Mouse (Mus musculus): ENCODE measurements around the gene Slc5a5.

Gene Slc5a5

DNA sequence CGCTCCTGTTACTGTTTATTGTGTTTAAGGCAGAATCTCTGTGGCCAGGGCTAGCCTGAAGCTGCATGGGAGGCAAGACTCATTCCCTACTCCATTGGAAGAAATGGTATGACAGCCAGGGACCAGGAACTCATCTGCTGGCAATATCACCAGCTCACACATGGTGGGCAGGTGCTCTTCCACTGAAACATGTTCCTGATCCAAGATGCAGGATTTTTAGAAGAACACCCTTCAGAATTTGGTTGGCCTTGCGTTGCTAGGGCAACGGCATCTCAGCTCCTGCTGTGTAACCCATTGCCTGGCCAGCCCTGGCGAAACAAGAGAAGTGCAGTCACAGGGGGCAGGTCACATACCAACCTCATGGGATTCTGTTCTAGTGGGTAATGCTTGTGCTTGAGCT is 13.1 kb downstream of the Slc5a5 start:
- peak; percentile 67 to 69 for DNase-seq

DNA sequence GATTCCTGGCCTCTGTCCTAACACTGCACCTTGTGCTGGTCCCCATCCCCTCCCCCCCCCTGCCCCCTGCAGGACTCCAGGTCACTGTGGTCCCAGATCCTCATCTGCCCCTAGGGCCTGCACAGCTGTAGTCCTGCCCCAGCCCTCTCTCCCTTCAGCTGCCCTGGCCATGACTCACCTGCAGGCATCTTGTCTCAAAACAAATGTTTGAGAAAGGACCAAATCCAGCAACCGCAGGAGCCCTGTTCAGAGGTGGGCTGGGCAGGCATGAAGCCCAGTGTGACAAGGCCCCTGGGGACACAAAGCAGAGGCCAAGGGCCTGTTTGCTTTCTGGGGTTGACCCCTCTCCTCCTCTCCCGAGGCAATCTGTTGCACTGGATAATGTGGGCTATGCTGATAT is 14.4 kb downstream of the Slc5a5 start:
- peak; percentile 15 to 20 for DNase-seq

DNA sequence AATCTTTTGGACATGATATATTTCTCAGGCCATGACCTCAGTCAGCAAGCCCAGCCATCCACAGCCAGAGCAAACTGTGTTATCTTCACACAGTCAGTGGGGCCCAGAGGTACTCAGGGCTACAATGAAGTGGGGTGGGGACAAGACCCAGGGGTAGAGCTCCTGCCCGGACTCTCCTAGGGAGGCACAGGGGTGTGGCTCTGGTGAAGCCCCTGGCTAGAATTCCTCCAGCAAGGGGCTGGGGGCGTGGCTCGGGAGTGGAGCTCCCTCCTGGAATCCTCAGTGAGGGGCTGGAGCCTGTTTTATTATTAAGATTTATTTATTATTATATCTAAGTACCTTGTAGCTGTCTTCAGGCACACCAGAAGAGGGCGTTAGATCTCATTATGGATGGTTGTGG is 16.2 kb downstream of the Slc5a5 start:
- peak in 1 of 2 experiments; percentile 9 for DNase-seq

DNA sequence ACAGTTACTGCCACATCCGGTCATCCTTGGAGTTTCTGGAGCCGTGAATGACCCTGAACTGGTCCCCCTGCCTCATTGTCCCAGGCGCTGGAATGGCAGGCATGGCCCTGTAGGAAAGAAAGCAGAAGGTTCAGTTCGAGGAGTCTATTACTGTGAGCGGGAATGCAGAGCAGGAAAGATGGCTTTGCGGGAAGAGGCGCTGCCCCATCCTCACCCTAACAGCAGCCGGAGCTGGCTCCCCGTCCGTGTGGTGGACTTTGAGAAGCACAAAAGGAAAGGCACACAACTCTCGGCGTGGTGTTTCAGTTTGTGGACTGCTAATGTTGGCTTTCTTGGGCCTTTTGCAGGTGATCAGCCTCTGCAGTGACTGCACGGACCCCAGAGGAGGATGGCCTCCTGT is 18.1 kb downstream of the Slc5a5 start:
- peak in 1 of 2 experiments; percentile 11 for DNase-seq

GRCm38 (mm10) chr8:70873364-70873985 is 19.1 kb downstream of the Slc5a5 start, which contains the start of gene Ccdc124:
Gene Ccdc124 (minus strand): TSS chr8:70873935.
- peak; percentile 98 for DNase-seq

GRCm38 (mm10) chr8:70872643-70873363 is 19.8 kb downstream of the Slc5a5 start:
- DNase-seq: no peak

DNA sequence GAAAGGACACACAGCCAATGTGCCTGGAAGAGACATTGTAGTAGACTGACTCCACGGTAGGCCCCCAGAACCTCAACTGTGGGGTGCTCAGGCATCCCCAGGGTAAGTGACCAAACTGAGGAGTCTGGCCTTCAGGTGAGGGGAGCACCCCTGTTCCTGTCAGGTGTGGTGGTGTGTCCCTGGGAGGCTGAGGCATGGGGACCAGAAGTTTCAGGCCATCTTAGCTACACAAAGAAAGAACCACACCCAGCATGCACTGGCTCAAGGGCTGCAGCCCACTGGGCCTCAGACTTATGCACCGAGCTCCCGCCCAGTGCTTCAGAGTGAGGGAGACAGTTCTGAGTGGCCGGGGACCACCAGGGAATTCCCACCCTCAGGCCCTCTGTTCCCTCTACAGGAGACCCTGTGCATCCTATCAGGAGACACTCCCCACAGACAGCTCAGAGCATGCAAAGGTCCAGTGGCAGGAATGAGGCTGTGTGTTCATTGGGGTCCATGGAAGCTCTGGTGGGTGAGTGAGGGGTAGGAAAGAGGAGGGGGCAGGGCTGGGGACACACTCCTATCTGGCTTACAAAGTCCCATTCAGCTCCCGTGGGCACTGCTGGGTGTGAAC is 21.3 kb downstream of the Slc5a5 start:
- no peak for DNase-seq

DNA sequence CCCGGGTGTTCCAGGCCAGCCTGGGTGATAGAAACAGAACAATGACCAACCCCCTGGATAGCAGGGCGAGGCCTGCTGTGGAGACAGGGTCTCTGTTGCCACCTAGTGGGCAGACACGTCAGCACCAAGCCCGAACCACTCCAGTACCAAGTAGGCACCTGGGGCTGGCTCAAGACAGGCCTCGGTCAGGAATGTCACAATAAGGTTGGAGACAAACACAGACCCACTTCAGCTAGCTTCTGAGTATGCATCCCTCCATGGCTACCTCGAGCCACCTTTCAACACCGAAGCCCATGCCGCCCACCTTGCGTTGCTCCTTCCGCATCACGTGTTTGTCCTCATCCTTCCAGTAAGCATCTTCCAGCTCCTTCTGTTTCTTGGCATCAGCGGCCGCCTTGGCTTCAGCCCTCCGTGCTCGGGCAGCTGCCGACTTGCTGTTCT is 22.9 kb downstream of the Slc5a5 start:
- peak; percentile 88 to 89 for DNase-seq

DNA sequence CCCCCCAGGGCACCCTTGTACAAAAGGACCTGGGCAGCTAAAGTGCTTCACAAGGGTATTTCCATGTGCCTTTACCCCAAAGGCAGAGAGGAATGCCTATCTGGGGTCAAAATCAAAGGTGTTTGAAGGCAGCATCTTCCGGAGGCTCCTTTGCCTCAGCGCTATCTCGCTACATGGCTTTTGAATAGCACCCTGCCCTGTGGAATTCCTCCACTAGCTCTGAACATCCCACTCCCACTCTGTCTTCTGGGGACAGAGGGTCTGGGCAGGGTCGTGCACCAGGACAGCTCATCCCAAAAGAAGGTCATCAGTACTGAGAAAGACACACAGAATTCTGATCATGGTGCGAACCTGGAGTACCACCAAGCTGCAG is 23.4 kb downstream of the Slc5a5 start:
- no peak for DNase-seq

- DNase-seq: peak; percentile 50 to 60
Measured at GRCm38 (mm10) chr8:70868559-70869198, 23.9 kb downstream of the Slc5a5 start.

- DNase-seq: no peak
Measured at GRCm38 (mm10) chr8:70866566-70866965, 26.0 kb downstream of the Slc5a5 start.

- no peak for DNase-seq
Measured at GRCm38 (mm10) chr8:70866001-70866520, 26.5 kb downstream of the Slc5a5 start.

DNA sequence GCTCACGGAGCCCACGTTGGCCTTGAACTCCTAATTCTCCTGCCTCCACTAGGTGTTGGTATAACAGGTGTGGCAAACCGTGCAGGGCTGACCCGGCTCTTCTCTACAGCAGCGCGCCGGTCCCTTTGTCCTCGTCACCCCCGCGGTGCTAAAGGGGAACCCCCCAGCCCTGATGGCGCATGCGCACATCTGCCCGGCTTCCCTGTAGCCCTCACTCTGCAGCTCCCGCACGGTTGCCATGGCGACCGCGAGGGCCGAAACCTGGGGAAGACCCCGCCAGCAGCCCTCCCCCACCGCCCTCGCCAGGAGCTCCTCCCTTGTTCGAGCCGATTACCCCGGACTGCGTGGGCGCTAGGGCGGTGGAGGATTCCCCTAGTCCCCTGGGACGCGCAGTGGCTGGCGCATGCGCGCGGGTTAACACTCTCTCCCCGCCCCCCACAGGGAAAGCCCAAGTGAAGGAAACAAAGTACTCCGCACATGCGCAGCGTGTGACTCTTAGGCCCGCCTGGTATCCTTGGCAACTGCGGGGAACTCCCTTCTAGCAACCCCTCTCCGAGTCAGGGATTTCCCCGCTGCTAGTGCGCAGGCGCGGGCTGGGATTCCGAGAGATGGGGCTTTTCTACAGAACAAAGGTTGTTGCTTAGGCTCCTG is 27.1 kb downstream of the Slc5a5 start:
- peak; percentile 100 for DNase-seq

DNA sequence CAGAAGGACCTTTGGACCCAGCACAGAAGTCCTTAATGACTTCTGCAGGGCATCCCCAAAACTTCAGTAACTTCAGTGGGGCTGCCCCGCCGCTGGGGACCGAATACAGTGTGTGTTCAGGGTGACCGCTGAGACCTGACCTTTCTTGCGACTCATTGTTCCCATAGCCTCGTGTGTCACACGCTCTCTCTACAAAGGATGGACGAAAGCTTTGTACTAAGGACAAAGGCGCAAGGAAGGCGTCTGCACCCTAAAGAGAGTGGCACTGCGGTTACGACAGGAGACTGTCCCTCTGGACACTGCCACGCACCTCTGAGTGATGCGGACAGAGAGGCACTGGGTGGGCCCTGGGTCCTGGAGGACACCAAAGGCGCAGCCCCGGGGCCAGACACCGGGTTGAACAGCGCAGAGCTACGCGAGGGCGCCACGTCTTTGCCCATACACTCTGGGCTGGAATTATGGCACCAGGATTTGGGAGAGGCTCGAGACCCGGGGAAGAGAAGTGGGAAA is 27.8 kb downstream of the Slc5a5 start:
- DNase-seq: peak; percentile 62 to 67

DNA sequence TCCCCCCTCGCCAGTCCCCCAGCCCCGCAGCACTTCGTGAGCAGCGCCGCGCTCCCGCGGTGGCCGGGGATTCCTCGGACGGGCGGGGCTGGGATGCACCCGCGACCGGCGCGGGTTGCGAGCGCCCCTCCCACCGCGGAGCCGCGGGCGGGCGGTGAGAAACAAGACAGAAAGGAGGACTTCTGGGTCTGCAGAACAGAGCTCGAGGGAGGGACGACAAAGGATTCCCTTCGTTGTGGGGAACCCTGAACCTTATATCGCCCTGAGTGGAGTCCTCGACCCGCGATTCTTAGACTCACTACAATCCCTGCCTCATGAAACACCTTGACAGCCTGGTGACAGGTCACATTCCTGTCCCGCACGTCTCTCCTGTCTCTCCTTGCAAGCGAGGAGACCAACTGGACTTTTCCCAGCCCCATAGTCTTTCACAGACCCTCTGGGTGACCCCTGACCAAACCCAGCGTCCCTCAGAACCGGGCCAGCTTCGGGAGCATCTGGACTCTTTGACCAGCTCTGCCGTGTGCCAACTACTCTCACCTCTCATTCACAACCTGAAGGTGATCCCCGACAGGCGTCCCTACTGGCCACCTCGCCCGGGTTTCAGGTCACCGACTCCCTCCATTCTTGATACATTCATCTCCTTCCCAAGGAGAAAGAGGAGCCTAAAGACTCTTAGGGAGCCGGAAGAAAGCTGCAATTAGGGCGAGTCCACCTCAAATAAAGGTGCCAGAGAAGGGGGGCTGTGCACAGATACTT is 28.4 kb downstream of the Slc5a5 start:
- DNase-seq: peak in 1 of 2 experiments; percentile 65

GRCm38 (mm10) chr8:70862824-70863641 is 29.5 kb downstream of the Slc5a5 start, which contains the start of gene Kcnn1:
Gene Kcnn1 (minus strand): TSS chr8:70863258.
- peak in 1 of 2 experiments; percentile 40 for DNase-seq

- no peak for DNase-seq
Measured at GRCm38 (mm10) chr8:70857516-70857915, 35.0 kb downstream of the Slc5a5 start.

DNA sequence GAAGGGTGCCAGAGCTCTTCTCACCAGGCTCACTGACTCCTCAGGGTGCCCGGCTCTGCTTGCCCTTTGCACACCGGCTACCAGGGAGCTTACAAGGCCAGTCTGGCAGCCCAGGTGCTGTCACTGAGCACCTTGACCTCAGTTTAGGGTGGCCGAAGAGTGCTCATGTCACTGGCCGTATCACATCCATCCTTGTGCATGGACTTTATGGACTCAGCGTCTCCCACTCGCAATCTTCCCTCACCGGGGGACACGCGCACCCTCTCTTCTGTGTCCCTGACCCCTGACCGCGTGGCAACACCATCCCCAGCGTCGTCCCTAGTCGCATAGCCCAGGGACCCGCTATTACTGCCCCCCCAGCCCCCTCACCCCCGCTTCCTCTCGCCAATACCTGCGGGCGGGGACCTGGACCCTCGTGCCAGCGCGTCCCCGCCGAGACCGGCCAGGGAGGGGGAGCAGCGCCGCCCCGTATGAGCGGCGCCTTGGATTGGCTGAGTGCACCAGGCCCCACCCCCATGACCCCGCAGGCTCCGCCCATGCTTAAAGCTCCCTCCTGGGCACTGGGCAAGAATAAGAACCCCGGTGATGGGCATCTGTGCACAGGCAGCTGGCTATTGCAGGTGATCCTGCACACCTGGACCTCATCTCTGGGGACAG is 35.9 kb downstream of the Slc5a5 start:
- DNase-seq: peak; percentile 85 to 87

DNA sequence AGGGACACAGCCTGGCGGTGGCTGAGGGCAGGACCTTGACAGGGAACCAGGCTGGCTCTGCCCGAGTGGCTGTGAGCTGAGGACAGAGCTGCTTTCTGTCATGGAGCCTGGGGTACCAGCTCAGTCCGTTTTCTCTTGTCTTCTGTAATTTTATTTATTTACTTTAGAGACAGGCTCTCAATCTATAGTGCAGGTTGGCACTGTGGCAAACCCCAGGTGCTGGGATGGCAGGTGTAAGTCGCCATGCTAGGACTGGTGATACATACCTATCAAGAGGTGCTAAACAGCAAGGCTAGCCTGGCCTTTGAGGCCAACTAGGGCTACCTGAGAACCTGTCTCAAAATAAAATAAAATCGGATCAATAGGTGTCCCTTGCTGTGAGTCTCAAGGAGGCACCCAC is 36.5 kb downstream of the Slc5a5 start:
- DNase-seq: no peak

GRCm38 (mm10) chr8:70853863-70854262 is 38.7 kb downstream of the Slc5a5 start:
- DNase-seq: no peak

Data from cerebellum, postnatal 10 days (tissue).